20 mouse cellular contexts compared by ENCODE assay signal in genomic region chr11:22693376-22693775, GRCm38 (mm10).
A peak's percentile ranks its signal among the peaks of the same experiment; 100 is the strongest.
DNase-seq lines count a peak whose midpoint lies in the region; ATAC-seq and TF ChIP-seq lines count a peak whose summit lies in the region.
"Had no signal": no experiment of that assay in that cellular context is flagged by ENCODE, and none has a peak within 500 bp of the region (broad histone marks: within the 10 kb centered on the region; RNA-seq: fewer than 3 reads in every experiment).

No protein-coding gene starts in this region.

- no peak for TF ChIP-seq CTCF in bone marrow macrophage, adult 2 months (IDR thresholded peaks at IDR 0.05; ENCODE audit: low read depth, low read length)

- H3K9me3 ChIP-seq in heart, embryonic 16.5 days (replicated peaks; ENCODE audit: control insufficient read depth, low read length), result no peaks in the 10 kb centered on the region
- H3K9me3 ChIP-seq in heart, embryonic 12.5 days (replicated peaks), result no peaks in the 10 kb centered on the region
- H3K9me3 ChIP-seq: forebrain, embryonic 13.5 days; G1E; limb, embryonic 12.5 days; neural tube, embryonic 12.5 days had no signal

- ATAC-seq in heart, embryonic 16.5 days (replicated peaks; ENCODE audit: extremely low read depth, insufficient read depth, low FRiP score), result peak; percentile 34; the same call in 1 of the 2 replicates
- no peak for ATAC-seq in heart, embryonic 12.5 days (ENCODE audit: insufficient number of reproducible peaks, low FRiP score)
- peak; percentile 83 for ATAC-seq in megakaryocyte progenitor cell, adult 5-6 weeks (replicated peaks; ENCODE audit: poor library complexity)
- ATAC-seq: forebrain, embryonic 13.5 days; intestine, embryonic 16.5 days had no signal

- H3K4me3 ChIP-seq in heart, embryonic 16.5 days (ENCODE audit: low read length), result no peak overlapping the region
- no peak overlapping the region for H3K4me3 ChIP-seq in heart, embryonic 12.5 days
- no peak overlapping the region for H3K4me3 ChIP-seq in bone marrow macrophage, adult 2 months (ENCODE audit: insufficient read depth, low read length)
- H3K4me3 ChIP-seq: forebrain, embryonic 13.5 days; limb, embryonic 12.5 days; neural tube, embryonic 12.5 days had no signal

- H3K9ac ChIP-seq in heart, embryonic 16.5 days (ENCODE audit: low read length), result no peak overlapping the region
- H3K9ac ChIP-seq in heart, embryonic 12.5 days, result no peak overlapping the region
- H3K9ac ChIP-seq: forebrain, embryonic 13.5 days; hindbrain, embryonic 14.5 days; limb, embryonic 12.5 days; liver, embryonic 14.5 days; neural tube, embryonic 12.5 days had no signal

- TF ChIP-seq POLR2A in bone marrow macrophage, adult 2 months (IDR thresholded peaks at IDR 0.05; ENCODE audit: borderline replicate concordance, low read depth, low read length), result no peak

- no peaks in the 10 kb centered on the region for H3K36me3 ChIP-seq in heart, embryonic 16.5 days (ENCODE audit: control insufficient read depth, insufficient read depth)
- no peaks in the 10 kb centered on the region for H3K36me3 ChIP-seq in heart, embryonic 12.5 days
- H3K36me3 ChIP-seq: G1E; limb, embryonic 12.5 days; neural tube, embryonic 12.5 days had no signal

- peak; percentile 28 to 43 for DNase-seq in thymus, postnatal 36 days
- no peak for DNase-seq in testis, postnatal 10 days (ENCODE audit: low spot score)
- no peak for DNase-seq in kidney, postnatal 36 days
- DNase-seq in adipocyte (ENCODE audit: low spot score), result no peak
- DNase-seq: cerebellum, adult 9-10 months; heart, adult 18-20 months; layer of hippocampus, adult 9-11 months; spleen, adult 18-20 months had no signal

- no peak overlapping the region for H3K4me2 ChIP-seq in heart, embryonic 16.5 days (ENCODE audit: low read depth, low read length)
- no peak overlapping the region for H3K4me2 ChIP-seq in heart, embryonic 12.5 days
- H3K4me2 ChIP-seq: forebrain, embryonic 13.5 days; hindbrain, embryonic 14.5 days; limb, embryonic 12.5 days; neural tube, embryonic 12.5 days had no signal

- H3K4me1 ChIP-seq in heart, embryonic 16.5 days (ENCODE audit: control insufficient read depth, insufficient read depth, low read length), result peaks cover 8% of the 10 kb centered on the region; the same call in 1 of the 2 replicates
- H3K4me1 ChIP-seq in heart, embryonic 12.5 days (replicated peaks), result no peaks in the 10 kb centered on the region; the same call in 1 of the 2 replicates
- peaks cover 45% of the 10 kb centered on the region for H3K4me1 ChIP-seq in bone marrow macrophage, adult 2 months (ENCODE audit: control insufficient read depth, insufficient read depth, low read length)
- H3K4me1 ChIP-seq: limb, embryonic 12.5 days; neural tube, embryonic 12.5 days had no signal

- H3K27me3 ChIP-seq in heart, embryonic 16.5 days (ENCODE audit: control insufficient read depth, insufficient read depth, low read length), result no peaks in the 10 kb centered on the region
- H3K27me3 ChIP-seq in heart, embryonic 12.5 days (replicated peaks), result no peaks in the 10 kb centered on the region
- H3K27me3 ChIP-seq: forebrain, embryonic 13.5 days; limb, embryonic 12.5 days; neural tube, embryonic 12.5 days had no signal

- no peak overlapping the region for H3K27ac ChIP-seq in heart, embryonic 16.5 days (ENCODE audit: low read length)
- no peak overlapping the region for H3K27ac ChIP-seq in heart, embryonic 12.5 days (ENCODE audit: poor library complexity, severe bottlenecking)
- 0 out of 2 replicates have a peak overlapping the region, but pooled peaks have one; percentile 6 for H3K27ac ChIP-seq in bone marrow macrophage, adult 2 months (ENCODE audit: insufficient read depth, low read depth, low read length)
- H3K27ac ChIP-seq: forebrain, embryonic 13.5 days; hindbrain, embryonic 14.5 days; kidney, postnatal 0 days; limb, embryonic 12.5 days; liver, embryonic 14.5 days; neural tube, embryonic 12.5 days had no signal

- WGBS in heart, embryonic 16.5 days, result 75% methylated on average over 2 of the region's 2 CpGs
- WGBS in heart, embryonic 12.5 days, result 79% methylated on average over 2 of the region's 2 CpGs

Comparison
In these comparisons a context has a peak if more than half of its experiments do, and no peak if none do; other contexts are left out.
1. DNase-seq: peak in thymus, postnatal 36 days (2 of 2); none in testis, postnatal 10 days (single experiment), kidney, postnatal 36 days (0 of 2) and adipocyte (single experiment).